Mouse (Mus musculus): Measurements from ENCODE around the gene Map10.

Map10 gene

DNA sequence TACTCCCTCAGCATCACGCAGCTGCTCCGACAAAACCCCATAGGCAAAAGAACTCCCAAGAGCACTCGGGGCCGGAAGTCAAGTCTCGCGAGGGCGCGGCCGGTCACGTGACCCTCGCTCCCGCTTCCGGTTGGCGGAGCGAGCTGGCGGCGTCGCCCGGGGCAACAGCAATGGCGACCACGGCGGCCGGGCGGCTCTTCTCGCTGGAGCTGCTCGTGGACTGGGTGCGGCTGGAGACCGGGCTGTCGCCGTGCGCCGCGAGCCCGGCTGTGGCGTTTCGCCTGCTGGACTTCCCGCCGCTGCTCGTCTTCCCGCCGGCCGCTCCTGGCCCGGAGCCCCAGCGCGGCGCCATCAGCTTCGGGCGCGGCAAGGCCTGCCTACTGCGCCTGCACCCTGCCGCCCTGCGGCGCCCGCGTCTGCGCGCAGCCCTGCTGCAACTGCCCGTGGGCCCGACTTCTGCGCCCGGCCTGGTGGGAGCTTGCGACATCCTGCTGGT, at the start of gene Map10:
Gene Map10 (plus strand): TSS at position 119 of the 496 bp plus-strand sequence.
- DNase-seq (ENCODE audit: low read depth, low spot score): peak; percentile 85

- no peak for DNase-seq (ENCODE audit: low read depth, low spot score)
Measured at GRCm38 (mm10) chr8:125620301-125620700, 49.3 kb upstream of the Map10 start.

GRCm38 (mm10) chr8:125624287-125624686, 45.3 kb upstream of the Map10 start:
- no peak for DNase-seq (ENCODE audit: low read depth, low spot score)

DNA sequence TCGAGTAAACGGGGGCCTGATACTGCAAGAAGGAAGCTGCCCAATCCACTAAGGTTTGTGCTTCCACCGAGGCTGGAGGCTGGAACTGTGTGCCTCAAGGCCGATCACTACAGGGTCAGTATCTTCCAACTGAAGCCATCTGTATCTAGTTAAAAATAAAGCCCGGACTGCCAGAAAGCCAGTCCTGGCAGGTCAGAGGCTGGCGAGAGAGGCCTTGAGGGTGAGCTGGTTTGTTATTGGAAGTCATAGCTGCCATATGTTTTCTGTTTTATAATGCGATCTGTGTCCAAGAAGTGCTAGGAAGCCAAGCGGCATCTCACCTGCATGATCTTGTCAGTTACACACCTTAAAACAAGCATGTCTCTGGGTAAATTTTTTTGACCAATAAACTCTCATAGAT, 43.2 kb upstream of the Map10 start:
- DNase-seq (ENCODE audit: low read depth, low spot score): no peak

- no peak for DNase-seq (ENCODE audit: low read depth, low spot score)
Measured at GRCm38 (mm10) chr8:125628834-125629233, 40.8 kb upstream of the Map10 start.

DNA sequence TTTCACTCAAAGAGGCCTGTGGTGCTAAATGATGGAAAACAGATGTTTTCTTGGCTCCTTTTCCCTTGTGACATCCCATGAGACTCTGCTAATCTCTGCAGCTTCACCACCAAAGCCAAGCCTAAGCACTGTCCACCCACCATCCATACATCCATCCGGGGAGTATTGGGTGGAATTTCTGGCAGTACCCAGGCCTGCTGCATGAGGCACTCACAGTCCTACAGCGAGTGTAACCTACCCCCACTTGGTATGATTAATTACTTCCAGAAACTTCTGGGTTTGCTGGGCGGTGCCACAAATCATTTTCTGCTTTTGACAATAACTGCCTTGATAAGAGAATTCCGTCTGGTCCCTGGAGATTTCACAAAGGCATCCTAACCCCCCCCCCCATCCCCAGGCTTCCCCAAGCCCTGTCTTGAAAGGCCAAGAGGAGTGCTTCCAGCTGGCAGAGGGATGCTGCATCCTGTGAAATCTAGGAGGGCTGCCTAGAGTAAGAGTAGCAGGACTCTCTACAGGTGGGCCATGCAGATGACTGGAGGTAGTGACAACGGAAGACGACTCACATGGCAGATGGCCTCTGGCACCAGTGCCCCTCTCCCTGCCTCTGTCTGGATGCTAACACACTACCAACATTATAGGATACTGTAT, 31.1 kb upstream of the Map10 start:
- DNase-seq (ENCODE audit: low read depth, low spot score): no peak

DNA sequence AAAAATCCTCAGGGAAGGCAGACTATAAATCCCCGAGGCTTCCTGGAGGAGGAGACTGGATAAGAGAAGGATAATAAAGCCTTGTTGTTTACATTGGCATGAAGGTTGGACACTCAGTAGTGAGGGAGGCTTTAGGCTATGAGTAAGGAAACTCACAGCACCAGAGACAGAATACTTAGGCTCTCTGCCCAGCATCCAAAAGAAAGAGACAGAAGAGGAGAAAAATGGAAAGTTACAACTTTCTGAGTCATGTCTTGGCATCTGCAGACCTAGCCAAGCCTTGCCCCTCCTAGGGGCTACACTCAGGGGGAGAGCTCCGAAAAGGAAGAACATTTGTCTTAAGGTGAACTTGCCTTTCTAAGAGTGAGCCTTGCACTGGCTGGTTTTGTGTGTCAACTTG, 30.0 kb upstream of the Map10 start:
- no peak for DNase-seq (ENCODE audit: low read depth, low spot score)

DNA sequence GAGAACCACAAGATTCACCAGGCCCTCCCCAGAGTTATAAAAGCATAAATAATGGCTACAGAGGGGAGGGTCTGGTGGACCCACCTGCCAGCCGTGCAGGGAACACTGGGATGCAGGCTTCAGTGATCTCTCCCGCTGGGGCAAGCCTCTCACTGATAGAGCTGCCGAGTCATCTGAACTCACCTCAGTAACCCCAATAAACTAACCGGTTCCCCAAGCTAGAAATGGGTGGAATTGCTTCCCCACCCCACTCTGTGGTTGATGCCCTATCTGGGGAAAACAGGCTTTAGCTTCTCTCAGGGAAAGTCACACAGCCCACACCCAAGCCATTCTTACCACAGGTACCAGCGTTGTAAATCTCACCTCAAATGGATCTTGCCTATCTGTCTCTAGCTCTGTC, 28.9 kb upstream of the Map10 start:
- DNase-seq (ENCODE audit: low read depth, low spot score): no peak

GRCm38 (mm10) chr8:125641808-125642207, 27.8 kb upstream of the Map10 start:
- DNase-seq (ENCODE audit: low read depth, low spot score): no peak

DNA sequence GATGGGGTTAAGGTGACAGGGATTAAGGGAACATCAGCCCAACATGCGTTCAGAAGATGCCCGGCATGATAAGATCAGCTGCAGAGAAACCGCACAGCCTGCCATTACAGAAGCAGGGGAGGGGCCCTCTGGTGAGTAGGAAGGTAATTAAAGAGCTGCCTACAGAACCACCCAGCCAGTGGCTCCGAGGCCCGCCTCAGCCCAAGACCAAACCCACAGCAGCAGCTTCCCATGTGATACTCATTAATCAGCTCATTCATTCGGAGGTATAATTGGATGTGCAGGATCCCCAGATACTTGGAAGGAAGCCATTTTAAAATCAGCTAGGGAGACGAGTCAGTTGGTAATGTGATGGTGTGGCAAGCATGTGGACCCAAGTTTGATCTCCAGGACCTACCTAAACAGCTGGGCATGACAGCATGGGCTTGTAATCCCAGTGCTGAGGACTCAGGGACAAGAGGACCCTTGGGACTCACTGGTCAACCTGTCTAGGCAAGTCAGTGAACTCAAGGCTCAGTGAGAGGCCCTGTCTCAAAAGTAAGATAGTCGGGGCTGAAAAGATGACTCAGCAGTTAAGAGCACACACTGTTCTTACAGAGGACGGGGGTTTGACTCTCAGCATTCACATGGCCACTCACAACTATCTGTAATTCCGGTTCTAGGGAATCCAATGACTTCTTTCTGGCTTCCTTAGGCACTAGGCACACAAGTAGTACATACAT, 23.7 kb upstream of the Map10 start:
- no peak for DNase-seq (ENCODE audit: low read depth, low spot score)

GRCm38 (mm10) chr8:125649447-125649846, 20.2 kb upstream of the Map10 start:
- DNase-seq (ENCODE audit: low read depth, low spot score): no peak

DNA sequence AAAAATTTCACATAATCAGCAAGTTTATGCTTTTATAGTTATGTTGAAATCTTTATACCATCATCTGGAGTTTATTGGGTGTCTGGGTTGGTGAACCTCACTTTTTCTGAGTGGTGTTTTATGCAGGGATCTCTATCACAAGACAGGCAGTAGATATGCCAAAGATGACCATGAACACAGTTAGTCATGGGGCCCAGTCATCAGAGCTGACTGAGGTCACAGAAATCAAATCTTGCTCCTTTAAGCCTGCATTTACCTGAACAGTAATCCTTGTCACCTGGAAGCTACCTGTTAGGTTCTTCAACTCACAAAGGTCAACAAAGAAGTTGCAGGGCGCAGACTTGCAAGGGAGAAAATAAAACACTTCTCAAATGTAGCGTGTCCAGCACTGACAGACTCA, 14.8 kb upstream of the Map10 start:
- no peak for DNase-seq (ENCODE audit: low read depth, low spot score)

- no peak for DNase-seq (ENCODE audit: low read depth, low spot score)
Measured at GRCm38 (mm10) chr8:125658508-125658907, 11.1 kb upstream of the Map10 start.

GRCm38 (mm10) chr8:125658926-125659325, 10.7 kb upstream of the Map10 start:
- DNase-seq (ENCODE audit: low read depth, low spot score): no peak

GRCm38 (mm10) chr8:125660397-125660796, 9.2 kb upstream of the Map10 start:
- DNase-seq (ENCODE audit: low read depth, low spot score): no peak

DNA sequence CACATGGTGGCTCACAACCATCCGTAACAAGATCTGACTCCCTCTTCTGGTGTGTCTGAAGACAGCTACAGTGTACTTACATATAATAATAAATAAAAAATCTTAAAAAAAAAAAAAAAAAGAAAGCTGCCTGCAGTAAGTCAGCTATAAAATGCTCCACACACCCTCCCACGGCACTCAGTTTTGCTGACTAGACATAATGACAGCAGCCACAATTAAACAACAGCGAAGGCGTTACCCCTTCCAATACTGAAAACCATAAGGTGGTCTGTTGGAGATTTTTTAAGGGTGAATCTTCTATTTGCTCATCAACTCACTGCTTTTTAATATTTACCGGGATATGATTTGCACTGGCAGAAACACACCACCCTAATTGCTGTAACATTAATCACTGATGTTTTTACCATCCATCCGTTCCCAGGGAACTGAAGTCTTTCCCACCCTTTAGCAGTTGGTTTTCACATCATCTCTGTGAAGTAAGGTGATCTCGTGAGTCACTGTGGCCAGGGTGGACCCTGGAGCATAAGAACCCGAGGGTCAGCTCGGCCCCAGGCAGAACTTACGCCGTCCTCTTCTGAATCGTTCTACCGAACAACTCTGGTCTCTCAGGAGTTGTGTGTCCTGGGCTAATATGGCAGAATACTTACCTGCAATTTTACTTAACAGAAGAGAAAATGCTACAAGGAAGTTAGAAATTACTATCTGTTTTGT, 7.5 kb upstream of the Map10 start:
- DNase-seq (ENCODE audit: low read depth, low spot score): no peak

DNA sequence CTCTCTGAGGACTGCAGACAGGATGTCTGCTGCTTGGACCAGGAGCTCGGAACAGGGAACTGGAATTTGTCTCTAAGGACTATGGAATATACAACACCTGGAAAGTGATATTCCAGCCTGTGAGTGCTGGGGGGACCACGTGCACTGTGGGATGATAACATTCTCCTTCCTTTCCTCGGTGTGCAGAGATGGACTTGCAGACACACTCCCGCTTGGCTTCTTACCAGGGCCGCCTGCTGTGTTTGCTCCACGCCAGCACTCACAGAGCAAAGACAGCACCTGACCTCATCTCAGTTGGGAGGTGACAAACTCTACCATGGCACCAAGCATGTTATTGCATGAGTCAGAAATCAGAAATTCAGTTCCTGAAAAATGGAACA, 7.0 kb upstream of the Map10 start:
- no peak for DNase-seq (ENCODE audit: low read depth, low spot score)

DNA sequence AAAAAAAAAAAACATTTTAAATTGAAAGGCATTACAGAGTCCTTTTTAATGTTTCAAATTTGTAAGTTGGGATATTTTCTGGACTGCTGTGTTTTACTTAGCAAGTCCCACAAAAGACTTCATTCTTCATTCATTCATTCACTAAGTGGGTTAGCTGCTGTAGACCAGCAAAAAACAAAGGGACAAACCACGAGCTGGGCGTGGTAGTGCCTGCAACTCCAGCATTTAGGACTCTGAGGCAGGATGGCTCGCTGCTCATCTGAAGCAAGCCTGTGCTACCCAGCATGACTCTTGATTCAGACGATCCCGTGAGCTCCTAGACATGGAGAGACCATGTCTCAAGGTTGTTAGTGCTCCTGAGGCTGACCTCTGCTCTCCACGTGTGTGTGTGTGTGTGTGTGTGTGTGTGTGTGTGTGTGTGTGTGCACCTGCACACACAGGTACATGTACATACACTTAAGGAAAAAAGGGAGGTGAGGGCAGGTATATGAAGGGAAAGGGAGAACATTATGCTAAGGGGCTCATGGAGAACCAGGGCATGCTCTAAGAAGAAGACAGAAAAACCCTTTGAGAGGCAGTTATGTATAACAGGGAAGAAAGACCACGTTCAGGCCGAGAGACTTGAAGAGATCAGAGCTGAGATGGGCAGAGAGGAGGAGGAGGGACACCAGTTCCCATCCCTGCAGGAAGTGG, 4.3 kb upstream of the Map10 start:
- no peak for DNase-seq (ENCODE audit: low read depth, low spot score)

DNA sequence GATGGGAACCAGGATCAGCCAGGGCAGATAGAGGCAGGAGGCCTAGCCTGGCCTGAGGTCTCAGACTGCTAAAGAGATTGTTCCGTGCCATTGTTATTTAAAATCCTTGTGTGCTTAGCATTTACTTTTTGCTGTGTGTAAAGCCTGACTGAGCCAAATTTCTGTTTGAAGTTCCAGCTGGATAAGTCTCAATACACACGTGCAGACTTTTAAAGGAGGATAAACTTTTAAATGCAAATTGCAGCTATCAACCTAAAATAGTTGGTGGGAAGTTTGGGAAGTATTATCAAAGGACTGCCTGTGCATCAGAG, 3.8 kb upstream of the Map10 start:
- no peak for DNase-seq (ENCODE audit: low read depth, low spot score)

GRCm38 (mm10) chr8:125666201-125666600, 3.4 kb upstream of the Map10 start:
- peak; percentile 23 for DNase-seq (ENCODE audit: low read depth, low spot score)

DNA sequence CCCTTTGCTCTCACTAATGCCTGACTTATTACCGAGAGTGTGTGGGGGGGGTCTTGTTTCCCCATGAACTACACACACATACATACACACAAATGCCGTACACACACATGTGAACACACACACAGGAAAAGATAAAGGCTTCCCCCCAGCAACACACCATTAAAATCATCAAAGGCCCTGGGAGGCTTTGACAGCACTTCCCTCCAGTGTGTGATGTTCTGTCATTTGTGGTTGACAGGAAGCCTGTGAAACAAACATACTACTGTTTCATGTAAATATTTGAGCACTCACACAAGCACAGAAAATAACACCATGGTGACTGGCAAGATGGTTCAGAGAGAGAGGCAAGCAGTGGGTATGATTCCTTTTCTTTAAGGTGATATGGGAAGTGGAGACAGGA, 2.4 kb upstream of the Map10 start:
- no peak for DNase-seq (ENCODE audit: low read depth, low spot score)

GRCm38 (mm10) chr8:125669159-125669699, 389 bp upstream of the Map10 start:
- DNase-seq (ENCODE audit: low read depth, low spot score): no peak

Data from retina, adult 2 months (tissue).